Mouse (Mus musculus) effector memory CD4-positive, alpha-beta T cell, adult 5 months (primary cell): ENCODE measurements around the gene Nova2. TPM values are rescaled to one million over a fixed set of nuclear protein-coding genes. Genes with fewer than 3 reads are reported as not detected.

ENCODE experiments used
- polyA plus RNA-seq: library from polyadenylated mRNA; unstranded; fragments of 100-300 nt; shearing (Covaris generic); gene quantifications from one replicate; pipeline ENCODE4 v1.2.1, GENCODE M21; 2017

Nova2 gene
- polyA plus RNA-seq, result not detected

DNA sequence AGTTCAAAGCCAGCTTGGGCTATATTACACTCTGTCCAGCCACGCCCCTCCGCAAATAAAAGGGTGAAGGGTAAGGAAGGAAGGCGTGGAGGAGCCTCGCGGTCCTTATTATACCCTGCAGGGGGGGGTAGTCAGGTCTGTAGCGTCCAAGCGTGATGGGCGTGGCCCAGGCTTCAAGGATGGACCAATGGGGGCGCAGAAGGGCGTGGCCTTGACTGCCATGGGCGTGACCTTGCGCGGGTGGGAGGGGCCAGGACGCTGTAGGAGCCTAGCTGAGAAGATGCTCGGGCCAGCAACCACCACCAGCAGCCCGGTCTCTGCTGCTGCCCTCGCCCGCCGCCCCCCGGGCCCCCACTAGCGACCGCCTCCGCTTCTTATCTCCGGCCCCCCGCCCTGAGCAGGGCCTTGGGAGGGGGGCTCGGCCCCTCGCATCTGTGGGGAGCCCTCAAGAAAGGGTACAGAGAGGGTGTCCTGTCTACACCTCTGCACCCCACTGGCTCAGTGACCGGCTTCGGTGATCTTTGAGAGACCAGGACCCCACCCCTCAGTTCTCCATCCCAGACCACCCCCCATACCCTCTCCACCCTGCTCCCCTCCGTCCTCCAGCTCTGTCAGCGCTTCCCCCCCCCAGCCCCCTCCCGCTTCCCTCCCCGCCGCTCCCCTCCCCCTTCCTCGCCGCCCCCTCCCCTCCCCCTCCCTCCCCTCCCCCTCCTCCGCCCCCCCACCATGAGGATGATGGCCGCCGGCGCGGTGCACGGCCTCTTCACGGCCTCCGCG is at the start of gene Nova2:
Gene Nova2, plus strand, starts transcription at position 727 of the 777 bp plus-strand sequence.

DNA sequence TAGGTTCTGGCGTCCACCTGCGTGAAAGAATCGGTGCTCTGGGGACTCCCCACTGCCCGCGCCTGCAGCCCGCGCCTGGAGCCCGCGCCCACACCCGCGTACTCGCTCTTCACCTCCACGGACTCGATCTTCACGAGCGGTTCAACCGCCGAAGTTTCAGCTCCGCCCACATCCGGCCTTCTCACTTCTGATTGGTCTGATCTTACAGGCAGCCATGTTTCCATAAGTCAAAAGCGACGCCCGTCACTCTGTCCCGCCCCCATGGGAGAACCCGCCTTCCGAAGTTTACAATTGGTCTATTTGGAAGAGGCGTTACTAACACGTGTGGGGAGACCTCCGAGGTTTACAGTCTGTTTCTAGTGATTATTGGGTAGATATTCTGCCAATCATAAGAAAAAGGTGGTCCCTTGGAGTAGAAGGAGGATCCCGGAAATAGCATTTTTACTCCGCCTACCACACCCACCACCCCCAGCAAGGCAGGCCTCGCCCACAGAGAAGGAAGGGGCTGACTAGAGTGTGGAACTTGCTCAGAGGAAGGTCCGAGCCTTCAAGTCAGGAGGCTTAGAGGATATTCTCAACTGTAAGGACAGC is 15.4 kb upstream of the Nova2 start, which contains the start of gene Ccdc61:
Gene Ccdc61, minus strand, starts transcription at position 175 of the 591 bp plus-strand sequence.

GRCm38 (mm10) chr7:18987100-18987499 is 61.4 kb downstream of the Nova2 start, which contains the start of gene Nanos2:
Gene Nanos2, plus strand, starts transcription at chr7:18987400.

DNA sequence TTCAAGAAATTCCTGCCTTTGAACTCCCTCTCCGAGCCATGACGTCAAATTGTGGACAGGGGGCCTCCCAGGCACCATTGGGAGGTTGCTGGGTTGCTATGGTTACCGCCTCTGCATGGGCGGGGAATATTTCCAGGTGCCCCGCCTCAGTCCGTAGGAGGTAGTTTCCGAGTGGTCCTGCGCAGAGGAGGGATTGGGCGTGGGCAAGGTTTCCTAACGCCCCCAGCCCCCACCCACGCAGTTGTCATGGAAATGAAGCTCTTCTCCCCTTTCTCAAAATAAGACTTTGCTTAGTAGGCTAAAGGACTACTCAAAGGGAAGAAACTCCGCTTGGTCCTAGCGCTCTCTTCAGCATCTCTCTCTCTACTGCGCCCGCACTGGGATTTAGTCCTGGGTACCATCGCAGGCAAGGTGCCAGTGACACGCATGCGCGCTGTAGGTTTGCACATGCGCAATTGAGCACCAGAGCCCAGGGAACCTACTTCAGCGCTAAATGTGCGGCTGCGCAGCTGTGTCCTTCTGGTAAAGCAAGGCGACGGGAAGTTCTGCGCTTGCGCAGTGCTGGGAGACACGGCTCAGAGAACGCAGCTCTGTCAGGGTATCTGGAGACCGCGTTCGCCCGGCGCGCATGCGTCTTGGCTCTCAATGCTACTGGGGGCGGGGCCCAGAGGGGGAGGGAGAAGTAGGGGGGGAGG is 65.1 kb downstream of the Nova2 start, which contains the start of gene Mypop:
Gene Mypop, plus strand, starts transcription at position 645 of the 695 bp plus-strand sequence.

GRCm38 (mm10) chr7:19003902-19004630 is 78.4 kb downstream of the Nova2 start, which contains the start of gene Irf2bp1:
Gene Irf2bp1, plus strand, starts transcription at chr7:19004044.

Other genes with a start within 250 kb of the Nova2 start
- gene Psg20, start 239.7 kb upstream of the Nova2 start, polyA plus RNA-seq, result not detected
- gene Psg22, start 207.8 kb upstream of the Nova2 start, polyA plus RNA-seq, result not detected
- gene Psg19, start 127.4 kb upstream of the Nova2 start, polyA plus RNA-seq, result not detected
- not detected for gene Psg17, start 104.3 kb upstream of the Nova2 start, polyA plus RNA-seq
- 0.35 TPM for gene Mill2, start 85.9 kb upstream of the Nova2 start, polyA plus RNA-seq
- 62.9 TPM for gene Pglyrp1, start 54.6 kb upstream of the Nova2 start, polyA plus RNA-seq
- gene Ccdc61, start 15.5 kb upstream of the Nova2 start, polyA plus RNA-seq, result 17.8 TPM
- not detected for gene Nanos2, start 61.5 kb downstream of the Nova2 start, polyA plus RNA-seq
- 5.4 TPM for gene Mypop, start 65.4 kb downstream of the Nova2 start, polyA plus RNA-seq
- 32.4 TPM for gene Irf2bp1, start 78.2 kb downstream of the Nova2 start, polyA plus RNA-seq
- not detected for gene Foxa3, start 97.7 kb downstream of the Nova2 start, polyA plus RNA-seq
- 19.8 TPM for gene Sympk, start 98.5 kb downstream of the Nova2 start, polyA plus RNA-seq
- gene Rsph6a, start 128.8 kb downstream of the Nova2 start, polyA plus RNA-seq, result not detected
- gene Dmwd, start 150.3 kb downstream of the Nova2 start, polyA plus RNA-seq, result 0.61 TPM
- gene Dmpk, start 158.0 kb downstream of the Nova2 start, polyA plus RNA-seq, result 0.69 TPM
- gene Six5, start 168.7 kb downstream of the Nova2 start, polyA plus RNA-seq, result 0.20 TPM
- not detected for gene Gm4969, start 192.5 kb downstream of the Nova2 start, polyA plus RNA-seq
- gene Fbxo46, start 194.0 kb downstream of the Nova2 start, polyA plus RNA-seq, result 11.3 TPM
- 12.8 TPM for gene Qpctl, start 223.4 kb downstream of the Nova2 start, polyA plus RNA-seq
- gene Snrpd2, start 223.8 kb downstream of the Nova2 start, polyA plus RNA-seq, result 30.8 TPM
- gene Gipr, start 240.2 kb downstream of the Nova2 start, polyA plus RNA-seq, result not detected